Mouse (Mus musculus) midbrain, embryonic 12.5 days (tissue): Measurements from ENCODE around the gene Aif1l. TPM values are rescaled to one million over a fixed set of nuclear protein-coding genes. Genes with fewer than 3 reads are reported as not detected.

Experiments
- polyA plus RNA-seq: library from polyadenylated mRNA; unstranded; fragments of >200 nt; fragmentation: Nextera tagmentation; extraction: Ambion mirVana; gene quantifications from 2 replicates; pipeline ENCODE4 v1.2.1, GENCODE M21; 2016

The Aif1l gene
- polyA plus RNA-seq, 1 experiment from 2014 or later = 51.4 TPM

Other genes with a start within 250 kb of the Aif1l start
- gene Qrfp, start 139.6 kb upstream of the Aif1l start, polyA plus RNA-seq = 0.09 and 0.12 TPM in 2 replicates
- gene Fibcd1, start 104.1 kb upstream of the Aif1l start, polyA plus RNA-seq = 5.3 and 6.9 TPM in 2 replicates
- gene Lamc3, start 62.8 kb upstream of the Aif1l start, polyA plus RNA-seq = 13.5 and 14.5 TPM in 2 replicates
- gene Nup214, start 24.3 kb downstream of the Aif1l start, polyA plus RNA-seq = 87.2 and 88.7 TPM in 2 replicates
- gene Fam78a, start 134.7 kb downstream of the Aif1l start, polyA plus RNA-seq = 0.79 and 0.97 TPM in 2 replicates
- 8.4 and 9.9 TPM in 2 replicates for gene Plpp7, start 145.4 kb downstream of the Aif1l start, polyA plus RNA-seq
- gene Prrc2b, start 200.9 kb downstream of the Aif1l start, polyA plus RNA-seq = 99.1 and 121 TPM in 2 replicates